Comparison of ENCODE assay signal across 20 mouse cellular contexts in the genomic region with DNA sequence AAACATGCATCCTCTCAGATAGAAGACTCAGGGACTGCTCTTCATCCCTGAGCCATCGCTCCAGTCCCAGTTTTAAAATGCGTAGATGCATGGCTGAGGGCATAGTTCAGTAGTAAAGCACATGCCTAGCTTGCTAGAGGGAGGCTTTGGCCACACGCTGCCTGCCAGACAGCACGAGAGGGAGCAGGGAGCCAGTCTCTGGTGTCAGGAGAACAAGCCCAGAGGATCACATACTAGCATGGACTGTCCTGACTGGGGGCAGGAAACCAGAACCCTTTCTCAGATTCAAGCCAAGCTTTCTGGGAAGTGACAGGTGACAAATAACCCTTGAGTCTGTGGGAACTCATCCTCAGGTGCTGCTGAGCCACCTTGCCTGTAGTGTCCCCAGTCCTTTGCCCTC. TPM values are rescaled to one million over a fixed set of nuclear protein-coding genes. Genes with fewer than 3 reads are reported as not detected.
"Had no signal": no experiment of that assay in that cellular context is flagged by ENCODE, and none has a peak within 500 bp of the region (broad histone marks: within the 10 kb centered on the region; RNA-seq: fewer than 3 reads in every experiment).

No protein-coding gene starts in this region.

- H3K9me3 ChIP-seq: midbrain, embryonic 10.5 days; midbrain, embryonic 13.5 days; neural tube, embryonic 13.5 days had no signal

- H3K4me1 ChIP-seq: midbrain, embryonic 13.5 days had no signal

- H3K4me2 ChIP-seq: lung, embryonic 14.5 days; midbrain, embryonic 13.5 days; neural tube, embryonic 13.5 days; neural tube, embryonic 15.5 days had no signal

- H3K4me3 ChIP-seq: midbrain, embryonic 10.5 days; midbrain, embryonic 13.5 days; myocyte; neural tube, embryonic 13.5 days; neural tube, embryonic 15.5 days had no signal

- DNase-seq: lung, embryonic 14.5 days; lung, postnatal 10 days; lung, postnatal 4 days; retina, postnatal 1 day; right cerebral cortex, adult 18-20 months; right cerebral cortex, postnatal 25 days; right cerebral cortex, postnatal 4 days; spleen, adult 18-20 months; thymus, adult 18-20 months; thymus, postnatal 14 days; thymus, postnatal 36 days had no signal

- ATAC-seq: midbrain, embryonic 13.5 days; midbrain, embryonic 16.5 days had no signal

- H3K27ac ChIP-seq: midbrain, embryonic 10.5 days; midbrain, embryonic 13.5 days; neural tube, embryonic 13.5 days; neural tube, embryonic 15.5 days had no signal

- H3K27me3 ChIP-seq: midbrain, embryonic 13.5 days; neural tube, embryonic 13.5 days; neural tube, embryonic 15.5 days had no signal

- H3K9ac ChIP-seq: lung, embryonic 14.5 days; midbrain, embryonic 13.5 days; neural tube, embryonic 13.5 days; neural tube, embryonic 15.5 days had no signal

RNA-seq across cellular contexts. Expression of a gene that starts 11.1 kb away (rescaled TPM):
- total RNA-seq: megakaryocyte, adult 5-6 weeks; megakaryocyte-erythroid progenitor cell, adult 5-6 weeks had no signal
- polyA plus RNA-seq: small intestine, adult 2 months had no signal
